Mouse (Mus musculus): ENCODE results near the gene Gm49369. TPM values are rescaled to one million over a fixed set of nuclear protein-coding genes. Genes with fewer than 3 reads are reported as not detected.

Gm49369 gene
- polyA plus RNA-seq, 1 experiment, result not detected

GRCm38 (mm10) chr7:142388198-142388597, 5.7 kb upstream of the Gm49369 start:
- Histone ChIP-seq H3K4me1 (ENCODE audit: control insufficient read depth, insufficient read depth, insufficient read length, low read length) (peaks cover 14% of the 10 kb centered on the region; the same call in 1 of the 2 replicates), H3K4me3 (ENCODE audit: low read depth, low read length) (peak overlapping the region; percentile 73), H3K27me3 (ENCODE audit: control insufficient read depth, insufficient read depth, low read length) (no peaks in the 10 kb centered on the region), H3K27ac (ENCODE audit: insufficient read depth, low read depth, low read length) (no peak overlapping the region), H3K36me3 (ENCODE audit: control insufficient read depth, insufficient read depth, low read length) (peaks cover 18% of the 10 kb centered on the region)
- WGBS, result 84% methylated on average over 1 of the region's 1 CpGs
- TF ChIP-seq POLR2A (IDR thresholded peaks at IDR 0.05; ENCODE audit: low read depth, low read length) (no peak), CTCF (IDR thresholded peaks at IDR 0.05; ENCODE audit: extremely low read depth, insufficient read length, insufficient replicate concordance, low read depth, low read length) (no peak)

- TF ChIP-seq CTCF (IDR thresholded peaks at IDR 0.05; ENCODE audit: extremely low read depth, insufficient read length, insufficient replicate concordance, low read depth, low read length) (no peak), POLR2A (IDR thresholded peaks at IDR 0.05; ENCODE audit: low read depth, low read length) (peak; percentile 83; the same call in 1 of the 2 replicates)
- H3K27me3 ChIP-seq (ENCODE audit: control insufficient read depth, insufficient read depth, low read length), result no peaks in the 10 kb centered on the region
- peaks cover 14% of the 10 kb centered on the region; the same call in 1 of the 2 replicates for H3K4me1 ChIP-seq (ENCODE audit: control insufficient read depth, insufficient read depth, insufficient read length, low read length)
- peak within 1 kb of the TSS; percentile 45 for H3K27ac ChIP-seq (ENCODE audit: insufficient read depth, low read depth, low read length)
- under 1% methylated on average over 55 of the region's 55 CpGs for WGBS
- H3K4me3 ChIP-seq (ENCODE audit: low read depth, low read length), result peak within 1 kb of the TSS; percentile 73
- H3K36me3 ChIP-seq (ENCODE audit: control insufficient read depth, insufficient read depth, low read length), result peaks cover 24% of the 10 kb centered on the region
Measured at GRCm38 (mm10) chr7:142387419-142388148, 5.1 kb upstream of the Gm49369 start, which contains the start of gene Ctsd. Ctsd (minus strand) TSS chr7:142388038.

GRCm38 (mm10) chr7:142386621-142387201, 4.2 kb upstream of the Gm49369 start:
- Histone ChIP-seq H3K4me1 (ENCODE audit: control insufficient read depth, insufficient read depth, insufficient read length, low read length) (peaks cover 14% of the 10 kb centered on the region; the same call in 1 of the 2 replicates), H3K4me3 (ENCODE audit: low read depth, low read length) (peak overlapping the region; percentile 73), H3K36me3 (ENCODE audit: control insufficient read depth, insufficient read depth, low read length) (peaks cover 32% of the 10 kb centered on the region), H3K27ac (ENCODE audit: insufficient read depth, low read depth, low read length) (peak overlapping the region; percentile 45), H3K27me3 (ENCODE audit: control insufficient read depth, insufficient read depth, low read length) (no peaks in the 10 kb centered on the region)
- 7% methylated on average over 6 of the region's 6 CpGs for WGBS
- no peak for TF ChIP-seq POLR2A (IDR thresholded peaks at IDR 0.05; ENCODE audit: low read depth, low read length)
- TF ChIP-seq CTCF (IDR thresholded peaks at IDR 0.05; ENCODE audit: extremely low read depth, insufficient read length, insufficient replicate concordance, low read depth, low read length), result no peak

- H3K27me3 ChIP-seq (ENCODE audit: control insufficient read depth, insufficient read depth, low read length), result no peaks in the 10 kb centered on the region
- H3K4me1 ChIP-seq (ENCODE audit: control insufficient read depth, insufficient read depth, insufficient read length, low read length), result peaks cover 14% of the 10 kb centered on the region; the same call in 1 of the 2 replicates
- no peak for TF ChIP-seq CTCF (IDR thresholded peaks at IDR 0.05; ENCODE audit: extremely low read depth, insufficient read length, insufficient replicate concordance, low read depth, low read length)
- no peak for TF ChIP-seq POLR2A (IDR thresholded peaks at IDR 0.05; ENCODE audit: low read depth, low read length)
- H3K27ac ChIP-seq (ENCODE audit: insufficient read depth, low read depth, low read length), result no peak overlapping the region
- H3K36me3 ChIP-seq (ENCODE audit: control insufficient read depth, insufficient read depth, low read length), result peaks cover 41% of the 10 kb centered on the region
- H3K4me3 ChIP-seq (ENCODE audit: low read depth, low read length), result 0 out of 2 replicates have a peak overlapping the region, but pooled peaks have one; percentile 73
- WGBS, result 42% methylated on average over 3 of the region's 3 CpGs
Measured at GRCm38 (mm10) chr7:142385742-142386403, 3.4 kb upstream of the Gm49369 start.

- Histone ChIP-seq H3K36me3 (ENCODE audit: control insufficient read depth, insufficient read depth, low read length) (peaks cover 56% of the 10 kb centered on the region), H3K27ac (ENCODE audit: insufficient read depth, low read depth, low read length) (no peak overlapping the region), H3K4me3 (ENCODE audit: low read depth, low read length) (no peak overlapping the region), H3K4me1 (ENCODE audit: control insufficient read depth, insufficient read depth, insufficient read length, low read length) (peaks cover 14% of the 10 kb centered on the region; the same call in 1 of the 2 replicates), H3K27me3 (ENCODE audit: control insufficient read depth, insufficient read depth, low read length) (no peaks in the 10 kb centered on the region)
- TF ChIP-seq POLR2A (IDR thresholded peaks at IDR 0.05; ENCODE audit: low read depth, low read length), result no peak
- no peak for TF ChIP-seq CTCF (IDR thresholded peaks at IDR 0.05; ENCODE audit: extremely low read depth, insufficient read length, insufficient replicate concordance, low read depth, low read length)
- WGBS, result 75% methylated on average over 10 of the region's 10 CpGs
Measured at GRCm38 (mm10) chr7:142384306-142384705, 1.8 kb upstream of the Gm49369 start.

GRCm38 (mm10) chr7:142381175-142381574, 1.3 kb downstream of the Gm49369 start:
- peak overlapping the region; percentile 26; the same call in 1 of the 2 replicates for H3K27ac ChIP-seq (ENCODE audit: insufficient read depth, low read depth, low read length)
- H3K4me3 ChIP-seq (ENCODE audit: low read depth, low read length), result no peak overlapping the region
- TF ChIP-seq POLR2A (IDR thresholded peaks at IDR 0.05; ENCODE audit: low read depth, low read length) (no peak), CTCF (IDR thresholded peaks at IDR 0.05; ENCODE audit: extremely low read depth, insufficient read length, insufficient replicate concordance, low read depth, low read length) (no peak)
- H3K4me1 ChIP-seq (ENCODE audit: control insufficient read depth, insufficient read depth, insufficient read length, low read length), result peaks cover 7% of the 10 kb centered on the region; the same call in 1 of the 2 replicates
- no peaks in the 10 kb centered on the region for H3K27me3 ChIP-seq (ENCODE audit: control insufficient read depth, insufficient read depth, low read length)
- H3K36me3 ChIP-seq (ENCODE audit: control insufficient read depth, insufficient read depth, low read length), result peaks cover 85% of the 10 kb centered on the region
- WGBS, result 77% methylated on average over 4 of the region's 4 CpGs
